Mouse (Mus musculus) heart, postnatal 0 days (tissue): ENCODE measurements at regions not wholly inside any gene's neighbourhood (a gene's known extent, or its start where the extent isn't known, plus 50 kb on each side); places are given as distances from the start of the nearest gene placed in this dataset.

Source experiments
- CTCF ChIP-seq: IDR thresholded peaks from 2 replicates; pipeline ENCODE4 v1.5.1; 2016; ENCODE audit warnings: antibody characterized with exemption, control low read depth, low read depth
- EP300 ChIP-seq: IDR thresholded peaks from 2 replicates; pipeline ENCODE4 v1.6.1; 2016; ENCODE audit warnings: antibody characterized with exemption, low read depth

DNA sequence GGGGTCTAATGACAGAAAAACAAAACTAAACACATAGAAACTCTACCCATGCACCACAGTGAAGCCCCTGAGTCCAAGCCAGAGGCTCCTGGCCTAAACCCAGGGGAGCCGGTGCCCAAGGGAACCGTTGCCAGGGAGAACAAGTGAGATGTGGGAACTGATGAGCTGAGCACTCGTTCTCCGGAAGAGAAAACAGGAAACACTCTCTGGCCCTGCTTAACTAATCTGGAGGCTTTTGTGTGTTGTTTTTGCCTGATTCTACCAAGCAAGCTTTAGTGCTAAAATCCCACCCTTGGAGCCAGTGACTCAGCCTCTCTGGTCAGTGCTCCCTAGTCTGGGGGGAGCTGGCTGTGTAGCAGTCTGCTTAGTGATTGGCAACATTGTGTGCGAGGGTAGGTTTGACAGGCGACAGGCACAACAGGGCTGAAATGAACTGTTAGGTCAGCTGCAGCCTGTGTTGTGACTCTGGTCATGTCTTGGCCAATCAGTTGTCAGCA, 242.3 kb downstream of the Prex1 start:
- TF ChIP-seq EP300 (no peak), CTCF (no peak)
